Mouse (Mus musculus): ENCODE data around the gene Cabin1. TPM values are rescaled to one million over a fixed set of nuclear protein-coding genes. Genes with fewer than 3 reads are reported as not detected.

The Cabin1 gene
- polyA plus RNA-seq, 1 experiment from 2014 or later = 40.7 TPM

DNA sequence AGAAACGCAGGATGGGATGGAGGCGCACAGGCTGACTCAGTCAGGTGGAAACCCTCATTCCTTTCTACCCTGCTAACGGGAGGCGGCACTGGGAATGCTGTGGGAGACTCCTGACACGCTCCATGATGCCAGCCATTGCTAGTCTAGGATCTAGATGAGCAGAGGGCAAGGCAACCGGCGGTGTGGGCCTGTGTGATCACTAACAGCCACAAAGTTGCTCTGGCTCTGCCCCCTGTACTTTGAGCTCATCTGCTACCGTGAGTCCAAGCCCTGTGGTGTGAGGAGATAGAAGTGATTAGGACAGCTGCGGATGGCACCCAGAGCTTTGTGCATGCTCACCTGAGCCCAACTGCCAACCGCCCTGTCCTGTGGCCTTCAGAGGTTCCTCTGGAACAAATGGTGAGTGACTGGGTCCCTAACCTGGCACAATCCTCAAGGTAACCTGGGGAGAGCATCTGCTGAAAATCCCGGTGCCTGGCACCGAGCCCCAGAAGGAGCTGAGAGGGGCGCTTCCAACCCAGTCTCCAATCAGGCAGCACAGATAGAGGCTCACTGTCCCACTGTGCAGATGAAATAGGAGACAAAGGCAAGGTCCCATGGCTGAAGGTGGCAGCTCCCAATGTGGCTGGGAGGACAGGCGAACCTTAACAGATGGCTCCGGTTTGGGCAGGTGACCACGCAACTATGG, 112.6 kb downstream of the Cabin1 start:
- CTCF ChIA-PET = no interaction called here
- in situ Hi-C loops (cut with MboI; ENCODE audit: low pct_unique_long_range_greater_than_20kb) = no loop called here
- POLR2A ChIA-PET = no interaction called here
- ATAC-seq (no peak), DNase-seq (ENCODE audit: low read depth, low spot score) (no peak)
- no peak for TF ChIP-seq CTCF (IDR thresholded peaks at IDR 0.05)
- H3K27me3 ChIP-seq = no peaks in the 10 kb centered on the region

DNA sequence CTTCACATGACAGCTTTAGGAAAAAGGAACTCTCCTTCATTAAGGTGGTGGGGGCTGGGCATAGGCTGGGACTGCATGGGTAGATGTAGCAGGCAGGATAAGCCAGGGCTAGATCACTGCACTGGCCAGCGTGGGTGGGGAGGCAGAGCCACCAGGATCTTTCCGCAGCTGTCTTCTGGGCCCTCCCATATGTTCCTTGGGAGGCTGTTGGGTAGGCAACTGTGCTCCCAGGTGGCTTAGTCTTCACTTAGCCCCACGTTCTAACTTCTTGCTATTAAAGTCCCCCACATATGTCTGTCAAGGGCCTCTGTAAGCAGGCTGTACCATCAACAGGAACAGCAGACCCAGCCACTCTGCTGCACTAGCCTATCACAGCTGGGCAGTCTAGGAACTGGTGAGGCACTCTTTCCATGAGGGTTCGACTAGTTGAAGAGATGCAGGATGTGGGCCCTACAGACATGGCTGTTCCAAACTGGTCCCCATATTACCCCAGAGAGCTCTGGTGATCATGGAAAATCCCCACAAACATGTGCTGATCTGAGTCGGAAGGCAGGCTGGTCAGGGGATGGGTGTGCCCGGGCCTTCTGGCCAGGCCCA, 113.7 kb downstream of the Cabin1 start:
- ATAC-seq (no peak), DNase-seq (ENCODE audit: low read depth, low spot score) (no peak)
- POLR2A ChIA-PET = interaction anchor here (0.7 kb wide), 1 partner anchor 11 kb away, joined by 4 read pairs; no protein-coding TSS in a partner anchor
- no peaks in the 10 kb centered on the region for H3K27me3 ChIP-seq
- no peak for TF ChIP-seq CTCF (IDR thresholded peaks at IDR 0.05)
- in situ Hi-C loops (cut with MboI; ENCODE audit: low pct_unique_long_range_greater_than_20kb) = no loop called here
- CTCF ChIA-PET = no interaction called here

DNA sequence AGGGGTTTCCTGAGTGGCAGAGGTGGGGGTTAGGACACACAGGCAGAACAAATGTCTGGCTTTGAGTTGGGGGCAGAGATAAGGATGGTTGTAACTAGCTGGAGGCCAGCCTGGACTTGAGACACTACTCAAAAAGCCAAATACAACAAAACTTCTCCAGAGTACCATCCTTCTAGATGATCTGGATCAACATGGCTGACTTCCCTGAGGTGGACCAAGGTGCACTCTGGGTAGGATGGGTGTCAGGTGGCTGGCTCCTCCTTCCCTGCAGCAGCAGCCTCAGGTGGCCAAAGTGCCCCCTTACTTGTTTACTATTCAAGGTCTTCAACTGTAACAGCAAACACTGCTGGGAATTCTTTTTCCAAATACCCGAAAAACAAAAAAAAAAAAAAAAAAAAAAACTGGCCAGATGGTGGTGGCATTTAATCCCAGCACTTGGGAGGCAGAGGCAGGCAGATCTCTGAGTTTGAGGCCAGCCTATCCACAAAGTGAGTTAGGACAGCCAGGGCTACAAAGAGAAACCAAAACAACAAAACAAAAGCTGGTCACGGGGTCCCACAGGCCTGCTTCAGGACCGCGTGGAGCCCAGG, 114.6 kb downstream of the Cabin1 start:
- ATAC-seq = no peak
- H3K27me3 ChIP-seq = no peaks in the 10 kb centered on the region
- no peak for TF ChIP-seq CTCF (IDR thresholded peaks at IDR 0.05)
- in situ Hi-C loops (cut with MboI; ENCODE audit: low pct_unique_long_range_greater_than_20kb) = no loop called here
- POLR2A ChIA-PET = interaction anchor here (0.7 kb wide), 1 partner anchor 12 kb away, joined by 4 read pairs; no protein-coding TSS in a partner anchor
- DNase-seq (ENCODE audit: low read depth, low spot score) = no peak
- CTCF ChIA-PET = no interaction called here

DNA sequence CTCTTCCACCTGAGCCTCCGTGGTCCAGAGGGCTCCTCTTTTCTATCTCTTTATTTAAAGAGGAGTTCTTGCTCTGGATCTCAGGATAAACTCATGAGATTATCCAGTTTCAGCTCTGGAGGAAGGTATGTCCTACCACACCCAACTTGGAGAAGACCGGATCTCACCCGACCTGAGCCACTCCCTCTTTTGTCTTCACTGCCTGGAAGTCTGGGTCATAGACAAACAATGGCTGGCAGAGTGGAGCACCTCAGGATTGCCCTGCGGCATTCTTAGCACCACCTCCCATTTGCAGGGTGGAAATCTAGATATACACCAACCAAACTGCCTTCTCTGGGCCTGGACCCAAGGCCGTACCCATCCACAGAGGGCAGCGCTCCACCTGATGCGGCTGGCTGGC, 115.1 kb downstream of the Cabin1 start:
- in situ Hi-C loops (cut with MboI; ENCODE audit: low pct_unique_long_range_greater_than_20kb) = no loop called here
- DNase-seq (ENCODE audit: low read depth, low spot score) = no peak
- ChIA-PET POLR2A (no interaction called here), CTCF (no interaction called here)
- TF ChIP-seq CTCF (IDR thresholded peaks at IDR 0.05) = no peak
- H3K27me3 ChIP-seq = no peaks in the 10 kb centered on the region
- ATAC-seq = no peak

DNA sequence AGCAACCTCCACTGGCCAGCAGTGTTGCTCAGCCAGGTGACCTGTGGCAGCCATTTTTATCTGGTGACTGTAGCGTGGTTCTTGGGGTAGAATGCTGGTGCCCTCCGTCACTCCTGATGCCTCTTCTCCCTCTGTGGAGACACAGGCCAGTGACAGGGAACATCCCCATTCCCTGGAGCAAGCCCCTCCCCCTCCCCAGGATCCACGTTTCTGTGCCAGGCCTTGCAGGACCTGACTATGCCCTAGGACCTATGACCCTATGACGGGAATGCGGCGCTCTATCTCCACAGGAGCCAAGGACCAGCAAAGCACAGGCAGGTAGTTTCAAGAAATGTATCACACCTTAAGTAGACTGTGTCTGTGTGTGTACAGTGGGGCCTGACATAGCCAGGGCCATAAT, 116.0 kb downstream of the Cabin1 start:
- CTCF ChIA-PET = no interaction called here
- DNase-seq (ENCODE audit: low read depth, low spot score) = no peak
- POLR2A ChIA-PET = no interaction called here
- in situ Hi-C loops (cut with MboI; ENCODE audit: low pct_unique_long_range_greater_than_20kb) = no loop called here
- no peak for TF ChIP-seq CTCF (IDR thresholded peaks at IDR 0.05)
- ATAC-seq = no peak
- H3K27me3 ChIP-seq = no peaks in the 10 kb centered on the region

DNA sequence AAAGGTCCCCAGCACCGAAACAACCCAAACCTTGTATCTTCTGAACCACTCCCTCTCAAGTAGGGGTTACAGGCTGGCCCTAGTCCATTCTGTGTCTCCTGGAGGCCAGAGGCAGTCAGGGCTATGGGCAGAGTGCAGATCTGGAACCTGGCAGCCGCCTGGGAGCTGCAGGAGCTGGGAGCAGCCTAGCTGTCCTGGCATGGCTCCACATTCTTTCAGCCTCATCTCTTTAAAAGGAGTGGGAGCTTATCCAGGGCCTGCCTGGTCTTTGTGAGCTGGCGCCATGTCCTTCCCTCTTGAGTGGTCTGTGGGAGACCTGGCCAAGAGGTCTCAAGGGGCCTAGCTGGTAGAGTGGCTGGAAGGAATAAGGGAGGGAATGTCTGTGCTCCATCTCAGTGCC, 116.8 kb downstream of the Cabin1 start:
- H3K27me3 ChIP-seq = no peaks in the 10 kb centered on the region
- in situ Hi-C loops (cut with MboI; ENCODE audit: low pct_unique_long_range_greater_than_20kb) = no loop called here
- ChIA-PET POLR2A (no interaction called here), CTCF (no interaction called here)
- TF ChIP-seq CTCF (IDR thresholded peaks at IDR 0.05) = no peak
- DNase-seq (ENCODE audit: low read depth, low spot score) (no peak), ATAC-seq (no peak)

DNA sequence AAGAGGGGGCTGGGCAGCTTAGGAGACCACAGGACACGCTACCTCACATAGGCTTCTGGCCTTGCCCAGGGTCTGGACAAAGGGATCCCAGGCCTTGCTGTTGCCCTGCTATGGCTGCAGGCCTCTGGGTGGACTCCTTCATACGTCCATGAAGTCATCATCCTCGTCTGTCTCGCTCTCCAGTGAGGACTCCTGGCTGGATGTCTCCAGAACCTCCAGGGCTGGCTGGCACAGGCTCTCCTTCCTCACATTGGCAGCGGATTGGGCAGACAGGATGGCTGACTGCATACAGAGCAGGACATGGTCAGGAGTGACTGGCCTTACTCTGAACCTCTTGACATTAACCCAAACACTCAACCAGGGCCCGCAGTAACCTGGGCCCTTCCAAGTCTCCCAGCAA, 117.7 kb downstream of the Cabin1 start:
- H3K27me3 ChIP-seq = no peaks in the 10 kb centered on the region
- DNase-seq (ENCODE audit: low read depth, low spot score) = no peak
- in situ Hi-C loops (cut with MboI; ENCODE audit: low pct_unique_long_range_greater_than_20kb) = no loop called here
- POLR2A ChIA-PET = no interaction called here
- TF ChIP-seq CTCF (IDR thresholded peaks at IDR 0.05) = no peak
- CTCF ChIA-PET = no interaction called here
- ATAC-seq = no peak

DNA sequence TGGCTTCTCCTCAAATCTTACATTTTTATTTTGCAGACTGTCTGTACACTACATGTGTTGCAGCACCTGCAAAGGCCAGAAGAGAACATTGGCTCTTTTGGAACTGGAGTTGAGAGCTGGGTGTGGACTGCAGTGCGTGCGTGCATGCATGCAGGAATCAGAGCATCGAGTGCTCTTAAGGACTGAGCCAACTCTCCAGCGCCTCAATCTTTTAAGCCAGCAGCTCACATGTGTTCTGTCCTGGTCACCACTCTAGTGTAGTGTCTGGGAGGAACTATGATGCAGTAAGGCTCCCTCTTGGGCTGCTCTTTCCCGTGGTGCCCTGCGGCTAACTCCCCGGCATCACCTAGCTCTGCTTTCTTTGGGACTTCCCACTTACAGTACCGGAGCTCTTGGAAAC, 118.5 kb downstream of the Cabin1 start:
- no peak for DNase-seq (ENCODE audit: low read depth, low spot score)
- no peak for ATAC-seq
- CTCF ChIA-PET = no interaction called here
- no peaks in the 10 kb centered on the region for H3K27me3 ChIP-seq
- POLR2A ChIA-PET = no interaction called here
- in situ Hi-C loops (cut with MboI; ENCODE audit: low pct_unique_long_range_greater_than_20kb) = no loop called here
- TF ChIP-seq CTCF (IDR thresholded peaks at IDR 0.05) = no peak

DNA sequence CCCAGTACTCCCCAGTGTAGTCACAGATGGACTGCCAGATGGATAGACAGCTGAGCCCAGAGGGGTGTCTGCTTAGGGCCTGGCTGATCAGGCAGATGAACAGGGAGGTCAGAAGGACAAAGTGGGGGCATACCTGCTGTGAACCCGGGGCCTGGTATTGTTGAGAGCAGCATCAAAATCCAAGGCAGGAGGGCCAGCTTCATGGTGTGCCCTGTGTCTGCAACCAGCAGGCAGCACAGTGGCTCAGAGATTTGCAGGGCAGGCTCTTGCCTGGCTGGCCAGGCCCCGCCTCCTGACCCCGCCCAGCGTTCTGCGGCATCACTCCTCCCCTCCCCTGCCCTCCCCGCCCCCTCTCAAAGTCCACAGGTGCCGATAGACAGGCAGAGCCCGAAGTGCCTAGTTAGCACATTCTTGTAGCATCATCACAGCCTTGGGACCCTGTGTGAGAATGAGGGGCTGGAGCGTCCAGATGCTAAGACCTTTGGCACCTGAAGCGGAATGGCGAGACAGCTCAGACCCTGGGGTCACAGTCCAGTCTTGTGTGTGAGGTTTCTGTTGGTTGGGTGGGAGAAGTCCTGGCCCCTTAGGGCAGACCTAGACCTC, 120.3 kb downstream of the Cabin1 start, which contains the start of gene Susd2:
TSS of gene Susd2 (minus strand) at position 268 of the 603 bp plus-strand sequence.
- CTCF ChIA-PET = no interaction called here
- ATAC-seq = no peak
- in situ Hi-C loops (cut with MboI; ENCODE audit: low pct_unique_long_range_greater_than_20kb) = no loop called here
- no peak for TF ChIP-seq CTCF (IDR thresholded peaks at IDR 0.05)
- no peak for DNase-seq (ENCODE audit: low read depth, low spot score)
- no peaks in the 10 kb centered on the region for H3K27me3 ChIP-seq
- POLR2A ChIA-PET = interaction anchor here (1.0 kb wide), 1 partner anchor 83 kb away, joined by 3 read pairs; no protein-coding TSS in a partner anchor

DNA sequence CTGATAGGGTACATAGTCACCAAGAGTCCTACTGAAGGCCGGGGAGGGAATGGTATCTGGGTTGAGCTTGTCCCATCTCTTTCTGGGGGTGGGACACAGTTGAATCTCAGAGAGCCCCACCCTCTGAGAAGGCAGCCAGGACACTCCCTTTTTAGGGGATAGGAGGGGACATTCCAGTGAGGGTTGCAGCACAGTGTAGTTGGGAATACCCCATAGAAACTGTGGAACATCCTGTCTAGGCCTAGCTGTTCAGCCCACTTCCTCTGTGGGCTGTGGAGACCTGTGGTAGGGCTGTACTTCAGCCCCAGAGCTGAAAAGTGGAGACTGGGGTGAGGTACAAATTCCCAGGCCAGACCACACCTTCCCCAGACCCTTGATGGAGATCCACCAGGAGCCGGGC, 121.2 kb downstream of the Cabin1 start:
- in situ Hi-C loops (cut with MboI; ENCODE audit: low pct_unique_long_range_greater_than_20kb) = no loop called here
- CTCF ChIA-PET = no interaction called here
- ATAC-seq (no peak), DNase-seq (ENCODE audit: low read depth, low spot score) (no peak)
- POLR2A ChIA-PET = interaction anchor here (1.0 kb wide), 1 partner anchor 82 kb away, joined by 3 read pairs; no protein-coding TSS in a partner anchor
- no peaks in the 10 kb centered on the region for H3K27me3 ChIP-seq
- TF ChIP-seq CTCF (IDR thresholded peaks at IDR 0.05) = no peak

DNA sequence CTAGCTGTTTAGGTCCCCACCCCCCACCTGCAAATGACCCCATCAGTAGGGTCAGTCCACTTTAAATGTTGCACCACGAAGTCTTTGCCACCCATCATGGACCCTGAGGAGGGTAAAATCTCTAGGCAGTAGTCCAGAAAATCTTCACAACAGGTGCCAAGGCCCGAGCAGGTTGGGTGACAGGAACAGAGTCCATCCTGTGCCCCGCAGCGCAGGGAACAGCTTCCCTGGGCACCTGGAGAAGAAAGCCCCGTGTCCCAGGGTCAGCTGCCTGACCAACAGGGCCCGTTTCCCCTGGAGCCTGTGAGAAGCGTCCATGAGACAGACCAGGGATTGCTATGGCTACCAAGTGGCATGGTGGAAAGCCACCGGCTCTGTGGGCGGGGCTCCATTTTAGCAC, 121.7 kb downstream of the Cabin1 start:
- CTCF ChIA-PET = no interaction called here
- DNase-seq (ENCODE audit: low read depth, low spot score) (no peak), ATAC-seq (no peak)
- in situ Hi-C loops (cut with MboI; ENCODE audit: low pct_unique_long_range_greater_than_20kb) = no loop called here
- H3K27me3 ChIP-seq = no peaks in the 10 kb centered on the region
- POLR2A ChIA-PET = no interaction called here
- TF ChIP-seq CTCF (IDR thresholded peaks at IDR 0.05) = no peak

All from Patski (cell line).